Mouse (Mus musculus) adrenal gland, postnatal 25 days (tissue): ENCODE measurements at regions not wholly inside any gene's neighbourhood (a gene's known extent, or its start where the extent isn't known, plus 50 kb on each side); places are given as distances from the start of the nearest gene placed in this dataset.
A peak's percentile ranks its signal among the peaks of the same experiment; 100 is the strongest.

Experiments used
- DNase-seq: peaks from one replicate; pipeline ENCODE4 v3.0.0; 2021; ENCODE audit warnings: mixed read lengths

DNA sequence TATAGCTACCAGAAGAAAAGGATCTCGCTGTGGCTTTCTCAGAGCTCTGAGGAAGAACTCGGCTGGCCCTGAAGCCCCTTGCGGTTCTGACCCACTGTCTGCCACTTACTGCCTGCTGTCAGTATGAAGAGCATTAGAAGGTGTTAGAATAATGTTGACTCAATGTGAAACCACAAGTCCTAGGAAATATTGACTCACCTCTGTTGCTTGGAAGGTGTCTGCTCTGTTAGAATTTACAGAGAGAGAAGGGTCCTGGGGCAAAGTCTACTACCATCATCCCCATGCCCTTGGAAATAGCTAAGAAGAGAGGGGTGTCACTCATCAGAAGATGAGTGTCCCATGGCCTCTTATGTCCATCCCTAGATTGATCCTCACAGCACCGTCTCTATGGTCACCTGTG, 197.9 kb downstream of the Hlx start:
- no peak for DNase-seq

DNA sequence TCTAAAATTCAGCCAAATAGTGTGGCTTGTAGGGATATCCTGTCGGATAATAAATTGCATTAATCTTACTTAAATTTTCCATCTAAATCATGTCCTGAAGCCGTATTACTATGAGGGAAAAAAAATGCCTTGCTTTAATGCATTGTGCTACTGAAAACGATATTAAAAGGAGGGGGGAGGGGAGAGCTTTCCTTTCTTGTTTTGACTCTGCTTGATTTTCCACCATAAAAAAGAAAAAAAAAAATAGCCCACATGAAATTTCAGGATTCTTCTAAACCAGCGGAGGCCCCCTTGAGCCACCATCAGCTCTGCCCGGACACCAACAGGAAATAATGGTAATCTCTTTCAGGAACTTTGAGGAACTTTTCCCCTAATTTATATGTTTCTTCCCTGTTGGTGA, 198.5 kb downstream of the Hlx start:
- DNase-seq: no peak

DNA sequence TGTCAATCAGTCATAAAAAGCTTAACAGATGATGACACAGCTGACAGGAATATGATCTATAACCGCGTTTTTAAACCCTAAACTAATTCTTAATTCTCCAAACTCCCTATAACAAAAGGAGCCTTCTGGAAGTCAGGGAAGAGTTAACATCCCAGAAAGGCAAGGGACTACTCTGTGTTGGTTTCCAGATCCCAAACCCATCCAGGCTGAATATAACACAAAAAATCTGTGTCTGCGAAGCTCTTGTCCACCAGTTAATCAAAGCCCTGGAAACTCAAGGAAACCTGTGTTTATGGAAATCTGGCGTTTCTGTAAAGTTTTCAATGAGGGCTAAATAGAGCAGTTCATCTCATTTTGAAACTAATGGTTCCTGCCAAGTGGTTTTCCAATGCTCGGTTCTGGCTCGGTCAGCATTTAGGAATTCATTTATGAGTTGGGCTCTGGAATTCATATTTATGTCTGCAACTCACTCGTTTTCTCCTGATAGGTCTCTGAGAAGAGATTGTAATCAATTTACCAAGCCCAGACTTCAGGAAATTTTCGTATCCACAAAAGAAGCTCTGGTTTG, 199.8 kb downstream of the Hlx start:
- DNase-seq: no peak

DNA sequence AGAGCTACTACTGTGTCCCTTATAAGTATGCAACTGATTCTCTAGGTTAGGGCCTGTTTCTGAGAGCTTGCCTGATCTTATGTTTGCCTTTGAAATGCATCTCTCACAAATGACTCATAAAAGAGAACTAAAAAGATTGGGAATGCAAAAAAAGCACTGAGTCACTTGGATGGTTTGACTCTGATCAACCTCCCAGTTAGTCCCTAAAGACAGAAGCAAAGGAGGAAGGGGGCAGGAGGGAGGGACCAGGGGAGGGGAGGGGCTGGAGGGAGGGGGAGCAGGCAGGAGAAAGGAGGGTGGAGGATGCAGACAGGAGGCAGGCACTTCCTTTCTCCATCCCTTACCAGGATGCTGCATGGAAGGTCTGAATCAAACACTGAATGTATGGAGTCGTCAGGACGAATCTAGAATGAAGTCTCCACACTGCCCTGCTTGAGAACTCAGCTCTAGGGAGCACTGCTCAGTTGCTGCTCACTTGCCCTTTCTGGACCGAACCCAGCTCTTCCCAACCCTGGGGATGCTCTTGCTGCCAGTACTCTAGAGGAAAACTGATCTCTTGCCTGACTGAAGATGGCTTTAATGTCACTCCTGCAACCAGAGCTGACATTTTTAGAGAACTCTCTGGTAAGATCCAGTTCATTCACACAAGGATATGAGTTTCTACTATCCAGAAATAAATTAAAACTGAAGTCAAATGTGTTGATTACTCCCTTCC, 201.7 kb downstream of the Hlx start:
- no peak for DNase-seq

DNA sequence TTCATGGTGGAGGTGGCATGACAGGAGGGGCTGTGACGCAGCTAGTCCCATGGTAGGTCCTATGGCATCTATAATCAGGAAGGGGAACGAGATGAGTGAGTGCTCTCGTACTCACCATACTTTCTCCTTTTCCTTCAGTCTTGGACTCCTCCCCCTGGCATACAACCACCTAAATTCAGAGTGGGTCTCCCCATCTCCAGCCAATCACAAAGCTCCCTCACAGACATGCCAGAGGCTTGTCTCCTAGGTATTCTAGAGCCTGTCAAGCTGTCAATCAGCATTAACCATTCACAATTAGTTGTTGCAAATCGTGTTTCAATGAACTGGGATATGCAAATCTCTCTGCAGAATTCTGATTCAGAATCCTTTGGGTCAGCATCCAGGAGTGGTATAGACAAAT, 206.7 kb downstream of the Hlx start:
- DNase-seq: no peak

DNA sequence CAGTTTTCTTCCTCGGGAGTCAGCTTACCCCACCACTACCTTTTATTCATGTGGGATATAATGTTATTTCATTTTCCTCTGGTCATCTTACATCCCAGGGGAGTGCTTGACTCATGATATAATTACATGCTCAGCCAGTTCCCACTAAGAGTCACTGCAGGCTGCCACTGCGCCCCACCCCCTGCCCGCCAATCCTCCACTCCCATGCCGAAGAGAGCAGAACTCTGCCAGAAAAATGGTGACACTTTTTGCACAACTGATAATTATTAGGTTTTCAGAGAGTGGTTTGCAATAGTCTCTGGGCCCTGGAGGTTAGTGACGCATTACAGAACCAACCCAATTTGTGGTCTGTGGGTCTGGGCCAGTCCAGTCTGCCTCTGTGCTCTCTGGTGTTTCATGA, 212.9 kb downstream of the Hlx start:
- DNase-seq: peak; percentile 9

DNA sequence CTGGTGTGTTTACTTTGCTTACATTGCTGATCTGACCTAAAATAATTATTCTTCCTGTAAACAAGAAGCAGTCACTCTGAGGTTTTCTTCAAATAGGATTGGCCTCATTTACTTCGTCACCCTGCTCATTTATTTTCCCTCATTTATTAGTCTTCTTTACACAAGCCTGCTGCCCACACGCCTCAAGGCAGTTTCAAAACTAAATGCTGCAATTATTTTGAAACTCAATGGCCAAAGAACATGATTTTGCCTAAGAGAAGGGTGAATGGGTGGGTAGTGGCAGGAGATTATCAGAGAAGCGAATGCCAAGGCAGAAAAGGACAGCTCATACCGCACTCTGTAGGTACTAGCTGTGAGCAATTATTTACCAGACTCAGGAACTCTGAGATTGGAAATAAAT, 227.8 kb downstream of the Hlx start:
- no peak for DNase-seq

DNA sequence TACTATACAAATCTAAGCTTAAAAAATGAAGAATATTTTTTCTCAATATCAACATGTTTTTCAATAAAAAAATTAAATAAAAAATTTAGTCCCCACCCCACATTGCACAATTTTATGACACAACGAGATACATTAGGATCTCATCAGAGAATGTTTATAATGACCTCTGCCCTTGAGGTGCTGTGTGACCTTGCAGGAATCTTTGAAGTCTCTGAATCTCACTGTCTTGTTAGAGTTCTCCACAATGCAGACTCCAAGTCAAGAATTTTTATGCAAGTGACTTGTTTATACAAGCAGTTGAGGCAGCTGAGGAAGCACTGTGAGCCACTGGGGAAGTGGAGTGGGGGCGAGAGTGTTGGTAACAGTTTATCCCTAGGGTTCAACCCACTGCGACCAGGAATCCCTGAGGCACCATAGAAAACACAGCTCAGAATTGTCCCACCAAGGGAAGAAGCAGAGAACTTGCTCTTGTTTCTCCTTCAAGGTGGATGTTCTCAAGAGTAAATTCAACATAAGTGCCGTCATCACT, 228.5 kb downstream of the Hlx start:
- no peak for DNase-seq

DNA sequence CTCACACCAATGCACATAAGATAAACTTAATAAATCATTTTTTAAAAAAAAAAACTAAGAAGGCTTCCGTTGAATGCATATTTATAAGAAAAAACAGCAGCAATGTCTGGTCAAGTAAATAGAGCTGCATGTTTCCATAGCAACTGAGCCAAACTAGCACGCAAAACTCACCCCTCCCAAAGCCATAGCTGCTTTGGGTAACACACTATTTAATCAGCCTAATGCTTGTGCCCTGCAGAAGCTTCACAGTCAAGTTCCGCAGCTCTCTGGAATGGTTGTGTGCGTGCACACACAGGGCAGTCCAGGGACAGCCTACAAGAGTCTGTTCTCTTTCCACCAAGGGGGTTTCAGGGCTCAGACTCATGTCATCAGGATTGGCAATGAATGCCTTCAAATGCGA, 231.7 kb downstream of the Hlx start:
- DNase-seq: no peak

DNA sequence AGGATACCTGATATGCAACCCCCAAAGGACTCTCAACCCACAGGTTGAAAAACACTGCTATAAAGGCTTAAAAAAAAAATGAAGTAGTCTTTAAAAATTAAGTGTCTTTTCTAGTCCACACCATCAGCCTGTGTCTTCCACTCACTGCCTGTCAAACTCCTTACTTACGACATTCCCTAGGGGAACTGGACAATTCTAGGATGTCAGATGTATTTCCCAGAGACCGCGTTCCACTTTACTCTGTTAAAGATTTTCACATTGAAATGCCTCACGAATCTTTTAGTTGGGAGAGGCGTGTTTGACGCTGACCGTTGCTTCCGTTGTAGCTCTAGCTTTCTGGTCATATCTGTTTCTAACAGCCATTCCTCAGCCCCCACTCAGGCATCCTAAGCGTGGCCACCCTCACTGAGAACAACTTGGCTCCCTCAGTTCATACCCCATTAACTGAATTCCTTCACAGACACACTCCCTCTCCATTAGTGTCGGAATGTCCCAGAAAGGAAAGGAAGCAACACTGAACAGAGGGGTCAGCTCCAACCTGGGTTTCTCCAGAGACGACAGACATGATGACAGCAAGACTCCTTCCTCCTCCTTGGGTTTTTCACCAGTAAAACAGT, 233.4 kb downstream of the Hlx start:
- DNase-seq: no peak

DNA sequence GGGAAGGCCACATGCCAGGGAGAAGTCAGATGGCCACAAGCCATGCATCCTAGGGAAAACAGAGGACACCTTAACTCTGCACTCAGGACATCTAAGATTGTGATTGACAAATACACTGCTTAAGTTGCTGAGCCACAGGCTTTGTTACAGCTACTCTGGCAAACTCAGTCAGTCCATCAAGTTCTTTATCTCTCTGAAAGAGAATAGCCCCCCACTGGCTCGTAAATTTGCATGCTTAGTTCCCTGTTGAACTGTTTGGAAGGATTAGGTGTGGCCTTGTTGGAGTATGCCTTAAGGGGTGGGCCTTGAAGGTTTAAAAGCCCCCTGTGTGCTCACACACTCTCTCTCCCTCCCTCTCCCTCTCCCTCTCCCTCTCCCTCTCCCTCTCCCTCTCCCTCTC, 235.4 kb downstream of the Hlx start:
- no peak for DNase-seq

DNA sequence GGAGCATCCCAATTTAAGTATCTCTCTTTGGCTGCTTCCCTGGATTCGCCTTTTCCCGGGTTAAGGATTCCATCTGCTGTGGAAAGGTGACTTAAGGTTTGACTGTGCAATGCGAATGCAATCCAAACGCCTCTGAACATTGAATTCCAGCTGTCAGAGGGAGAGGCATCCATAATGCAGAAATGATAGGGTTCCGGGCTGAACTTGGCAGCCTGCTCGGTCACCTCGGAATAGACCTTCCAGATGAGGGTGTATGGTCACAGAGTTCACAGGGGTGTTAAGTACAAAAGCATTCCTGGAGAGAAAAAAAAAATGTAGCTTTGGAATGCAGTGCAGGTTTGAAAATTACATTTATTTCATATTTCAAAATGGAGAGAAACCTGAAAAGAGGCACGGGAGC, 238.6 kb downstream of the Hlx start:
- no peak for DNase-seq

DNA sequence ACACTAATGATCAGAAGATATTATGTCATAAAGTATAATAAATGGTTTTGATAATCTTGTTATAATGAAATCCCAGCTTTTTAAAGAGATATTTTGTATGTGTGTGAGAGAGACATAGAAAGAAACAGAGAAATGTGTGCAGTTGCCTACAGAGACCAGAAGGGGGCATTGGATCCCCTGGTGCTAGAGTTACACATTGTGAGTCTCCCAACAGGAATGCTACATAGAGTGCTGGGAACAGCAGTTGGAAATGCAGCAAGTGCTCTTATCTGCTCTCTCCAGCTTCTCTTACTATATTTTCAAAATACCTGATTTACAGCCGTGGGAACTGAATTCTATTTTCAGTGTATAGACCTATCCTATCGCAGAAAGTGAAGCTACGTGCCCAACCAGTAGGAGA, 240.3 kb downstream of the Hlx start:
- DNase-seq: no peak

DNA sequence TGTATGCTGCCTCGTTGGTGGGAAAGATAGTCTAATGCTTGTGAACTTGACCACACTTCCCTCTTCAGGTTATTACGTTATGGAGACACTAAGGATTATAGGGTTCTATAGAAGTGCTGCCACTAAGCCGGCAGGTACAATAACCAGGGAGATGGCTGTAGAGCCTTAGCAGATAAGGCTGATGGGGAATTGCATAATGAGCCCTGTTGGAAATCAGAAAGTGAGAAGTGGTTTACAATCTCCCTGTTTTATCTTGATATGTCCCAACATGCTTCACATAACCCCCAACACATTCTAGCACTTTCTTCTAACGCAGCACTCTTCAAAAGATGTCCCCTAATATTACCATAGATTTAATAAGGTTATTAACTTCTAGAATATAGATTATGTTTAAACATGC, 241.2 kb downstream of the Hlx start:
- DNase-seq: no peak

DNA sequence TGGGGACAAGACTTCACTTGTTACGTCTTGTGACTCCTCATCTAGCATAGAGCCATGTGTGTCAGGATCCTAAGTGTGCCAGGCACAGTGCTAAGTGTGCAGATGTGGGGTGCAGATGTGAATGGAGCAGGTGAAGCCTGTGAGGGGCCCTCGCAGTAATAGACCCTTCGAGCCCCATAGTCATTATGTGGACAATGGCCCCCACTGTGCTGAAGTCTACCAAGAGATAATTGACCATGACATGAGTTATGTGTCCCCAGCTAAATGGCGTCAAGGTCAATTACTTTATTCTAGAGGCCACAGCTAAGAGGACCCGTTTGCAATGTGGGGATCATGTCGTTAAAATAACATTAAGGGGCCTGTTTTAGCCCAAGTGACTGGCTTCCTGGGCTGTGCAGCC, 245.0 kb downstream of the Hlx start:
- no peak for DNase-seq

DNA sequence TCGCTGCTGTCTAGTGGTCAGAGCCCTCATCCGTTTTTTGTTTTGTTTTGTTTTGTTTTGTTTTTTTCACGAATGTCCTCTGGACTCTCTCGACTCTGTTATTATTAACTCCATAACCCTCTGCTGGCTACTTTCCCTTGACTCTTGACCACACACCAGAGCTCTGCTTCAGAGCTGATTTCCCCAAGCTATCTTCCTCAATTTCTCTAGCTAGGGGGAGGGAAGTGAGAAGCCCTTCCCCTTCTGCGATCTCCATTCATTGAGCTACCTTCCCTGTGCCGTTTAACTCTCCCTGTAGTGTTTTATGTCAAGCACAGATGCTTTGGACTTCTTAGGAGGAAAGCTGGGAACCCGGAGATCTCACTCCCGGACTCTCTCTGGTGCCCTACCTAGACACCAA, 247.6 kb downstream of the Hlx start:
- DNase-seq: no peak

DNA sequence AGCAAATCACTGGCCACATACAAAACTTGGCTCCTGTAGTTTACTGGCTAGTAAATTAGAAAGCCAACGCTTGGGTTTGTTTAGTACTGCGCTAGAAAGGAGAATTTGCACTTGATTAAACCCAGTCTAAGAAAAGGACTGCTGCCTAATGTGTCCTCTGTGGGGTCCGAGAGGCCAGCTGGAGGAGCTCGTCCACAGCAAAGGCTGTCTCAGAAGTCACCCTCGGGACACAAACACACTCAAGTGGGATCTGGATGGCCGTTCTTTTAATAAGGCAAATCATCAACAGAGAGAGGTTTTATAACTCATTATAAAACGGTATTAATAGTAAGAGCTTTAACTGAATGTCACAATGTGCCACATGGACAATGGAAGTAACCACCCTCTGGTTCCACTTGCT, 249.0 kb downstream of the Hlx start:
- DNase-seq: no peak

DNA sequence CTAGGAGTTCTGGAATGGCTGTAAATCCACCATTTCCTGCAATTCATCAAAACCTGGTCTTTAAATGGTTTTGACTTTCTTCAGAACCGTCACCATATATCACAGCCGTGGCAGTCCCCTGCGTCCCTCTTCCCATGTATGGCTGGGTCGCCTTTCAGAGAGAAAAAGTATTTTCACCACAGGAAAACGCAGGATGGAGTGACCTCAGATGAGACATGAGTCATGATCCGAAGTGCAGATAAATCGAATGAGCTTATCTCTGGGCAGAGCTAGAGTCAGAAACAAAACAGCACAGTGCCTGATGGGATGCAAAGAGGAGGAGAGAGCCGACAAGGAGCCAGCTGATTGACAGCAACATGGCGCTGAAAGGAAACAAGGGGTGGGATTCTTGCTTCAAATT, 250.4 kb downstream of the Hlx start:
- DNase-seq: no peak

DNA sequence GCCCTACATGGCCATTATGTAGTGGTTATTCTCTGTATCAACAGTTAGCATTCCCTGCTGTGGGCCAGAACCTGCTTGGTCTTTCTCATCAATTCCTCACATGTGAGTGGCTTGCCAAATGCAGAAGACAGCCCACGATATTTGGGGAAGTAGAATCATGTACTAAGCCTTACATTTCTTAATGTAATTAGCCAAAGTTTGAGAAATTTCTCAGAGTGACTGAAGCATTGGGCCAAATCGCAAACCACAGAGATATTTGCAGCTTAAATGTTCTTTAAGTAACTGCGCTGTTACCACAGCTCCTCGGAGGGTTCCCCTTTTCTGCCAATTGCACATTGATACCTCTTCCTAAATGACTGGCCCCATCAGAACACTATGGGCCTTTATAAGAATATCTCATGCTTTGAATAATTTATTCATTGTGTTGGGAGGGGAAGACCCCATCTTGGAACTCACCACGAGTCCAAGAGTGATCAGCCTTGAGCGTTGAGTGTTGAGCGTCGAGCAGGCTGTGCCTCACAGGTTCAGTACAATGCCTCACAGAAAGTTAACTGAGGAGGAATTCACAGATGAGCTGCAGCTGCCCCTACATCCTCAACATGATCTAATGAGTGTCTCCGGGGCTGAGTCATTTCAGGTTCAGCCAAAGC, 251.7 kb downstream of the Hlx start:
- DNase-seq: no peak

DNA sequence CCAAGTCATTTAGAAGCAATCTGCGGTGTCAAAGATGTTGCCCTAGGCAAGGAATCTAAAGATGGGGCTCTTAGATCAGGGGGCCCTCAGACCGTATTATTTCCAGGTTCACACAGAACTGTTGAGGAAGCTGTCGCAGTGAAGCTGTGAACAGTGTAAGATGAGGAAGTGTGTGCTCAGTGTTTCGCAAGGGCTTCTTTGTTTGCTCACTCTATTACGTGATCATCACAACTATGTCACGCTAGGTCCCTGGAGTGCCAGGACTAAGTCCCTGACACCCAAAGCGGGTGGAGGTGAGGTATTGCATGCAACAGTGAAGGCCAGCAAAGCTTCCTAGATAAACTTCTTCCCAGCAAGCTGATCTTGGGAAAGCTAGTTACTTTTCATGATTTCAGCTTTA, 254.4 kb downstream of the Hlx start:
- no peak for DNase-seq

DNA sequence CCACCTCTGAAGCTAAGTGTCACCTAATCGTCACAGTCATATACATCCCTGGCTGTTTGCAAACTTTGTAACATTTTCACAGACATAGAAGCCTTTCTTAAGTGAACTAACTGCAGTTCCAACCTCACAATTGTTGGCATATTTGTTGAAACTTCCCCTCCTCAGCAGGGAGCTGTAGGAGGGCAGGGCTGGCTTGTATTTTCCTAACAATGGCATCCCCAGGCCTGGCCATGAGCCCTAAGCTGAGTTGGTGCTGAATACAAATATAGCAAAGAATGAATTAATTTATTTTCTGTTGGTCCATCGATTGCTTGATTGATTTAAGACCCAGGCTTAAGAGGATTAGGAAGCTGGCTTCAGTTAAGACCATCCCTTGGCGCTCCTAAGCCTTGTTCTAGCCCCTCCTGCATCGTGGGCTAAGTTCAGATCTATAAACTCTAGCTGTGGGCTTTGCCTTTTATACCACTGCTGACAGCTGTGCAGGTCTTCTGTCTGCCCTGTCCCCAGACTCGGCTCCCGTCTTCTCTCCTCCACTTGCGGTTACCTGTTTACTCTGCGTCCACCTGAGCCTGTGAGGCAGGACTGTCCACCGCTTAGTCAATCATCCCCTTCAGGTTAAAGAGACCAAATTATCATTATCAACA, 269.8 kb downstream of the Hlx start:
- no peak for DNase-seq

DNA sequence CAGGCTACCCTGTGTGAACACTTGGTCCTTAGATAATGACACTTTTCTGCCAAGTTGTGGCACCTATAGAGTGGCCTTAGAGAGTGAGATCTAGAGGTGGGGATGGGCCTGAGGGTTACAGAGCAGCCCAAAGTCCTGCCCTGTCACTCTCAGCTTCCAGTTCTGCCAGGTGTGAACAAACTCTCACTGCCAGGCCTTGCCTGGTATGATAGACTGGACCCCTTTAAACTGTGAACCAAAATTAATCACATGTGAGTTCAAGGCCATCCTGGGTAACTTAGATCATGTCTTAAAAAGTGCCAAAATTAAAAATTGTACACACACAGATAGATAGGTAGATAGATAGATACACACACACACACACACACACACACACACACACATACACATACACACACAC, 271.0 kb downstream of the Hlx start:
- DNase-seq: no peak

DNA sequence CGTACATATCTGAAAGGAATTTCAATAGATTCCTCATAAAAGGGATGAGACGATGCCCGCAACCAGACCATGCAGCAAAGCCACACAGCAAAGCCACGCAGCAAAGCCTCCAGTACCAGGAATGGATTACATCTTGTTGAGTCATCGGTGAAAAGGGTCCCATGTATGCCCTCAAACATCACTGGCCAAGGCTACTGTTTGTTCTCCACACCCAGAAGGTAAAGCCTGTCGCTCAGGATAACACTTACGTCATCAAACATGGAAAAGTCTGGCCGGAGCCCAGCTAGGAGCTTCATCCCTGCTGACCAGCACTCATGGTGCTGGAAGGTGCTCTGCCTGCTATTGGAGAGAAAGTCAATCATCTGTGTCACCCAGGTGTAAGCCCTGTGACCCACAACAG, 275.7 kb downstream of the Hlx start:
- DNase-seq: no peak
